Mouse (Mus musculus): ENCODE data around the gene Slx1b. TPM values are rescaled to one million over a fixed set of nuclear protein-coding genes. Genes with fewer than 3 reads are reported as not detected.
"Not testable (repeated sequence)": the region's sequence is repeated elsewhere in the genome, so short reads cannot be mapped to it uniquely, and the experiment has no call there.

Slx1b gene
- polyA plus RNA-seq, 1 experiment = 9.5 TPM

DNA sequence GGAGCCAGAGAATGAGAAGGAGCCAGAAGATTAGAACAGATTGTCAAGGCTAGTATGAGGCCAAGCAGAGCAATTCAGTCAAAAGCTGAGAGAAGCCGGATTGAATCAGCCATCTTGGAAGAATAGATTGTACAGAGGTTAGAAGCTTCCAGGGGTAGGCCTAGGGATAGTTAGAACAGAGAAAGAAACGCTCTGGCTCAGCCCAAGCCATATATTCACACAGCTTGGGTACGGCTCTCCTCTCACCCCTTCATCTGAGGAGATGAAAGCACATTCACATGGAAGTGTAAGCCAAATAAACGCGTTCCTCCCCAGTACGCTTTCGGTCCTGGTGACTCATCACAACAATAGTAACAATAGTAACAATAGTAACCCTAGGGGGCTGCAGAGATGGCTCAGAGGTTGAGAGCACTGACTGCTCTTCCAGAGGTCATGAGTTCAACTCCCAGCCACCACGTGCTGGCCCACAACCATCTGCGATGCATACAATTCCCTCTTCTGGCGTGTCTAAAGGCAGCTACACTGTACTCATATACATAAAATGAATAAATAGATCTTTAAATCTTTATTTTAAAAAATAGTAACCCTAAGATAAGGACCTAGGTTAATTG is 1.0 kb downstream of the Slx1b start:
- no peak overlapping the region for H3K4me3 ChIP-seq (ENCODE audit: control insufficient read depth, low read depth, low read length)
- no peak for TF ChIP-seq CTCF (IDR thresholded peaks at IDR 0.05; ENCODE audit: control insufficient read depth, insufficient read depth, insufficient replicate concordance, low read depth, low read length)
- TF ChIP-seq POLR2A (IDR thresholded peaks at IDR 0.05; ENCODE audit: control insufficient read depth, low read depth, low read length) = no peak
- H3K4me1 ChIP-seq (ENCODE audit: control insufficient read depth, insufficient read depth, low read length) = peaks cover 17% of the 10 kb centered on the region
- H3K36me3 ChIP-seq (ENCODE audit: control insufficient read depth, insufficient read depth, low read length) = no peaks in the 10 kb centered on the region
- H3K27me3 ChIP-seq (ENCODE audit: control insufficient read depth, insufficient read depth, low read length) = no peaks in the 10 kb centered on the region
- no peak overlapping the region for H3K27ac ChIP-seq (ENCODE audit: control insufficient read depth, insufficient read depth, low read depth, low read length)

DNA sequence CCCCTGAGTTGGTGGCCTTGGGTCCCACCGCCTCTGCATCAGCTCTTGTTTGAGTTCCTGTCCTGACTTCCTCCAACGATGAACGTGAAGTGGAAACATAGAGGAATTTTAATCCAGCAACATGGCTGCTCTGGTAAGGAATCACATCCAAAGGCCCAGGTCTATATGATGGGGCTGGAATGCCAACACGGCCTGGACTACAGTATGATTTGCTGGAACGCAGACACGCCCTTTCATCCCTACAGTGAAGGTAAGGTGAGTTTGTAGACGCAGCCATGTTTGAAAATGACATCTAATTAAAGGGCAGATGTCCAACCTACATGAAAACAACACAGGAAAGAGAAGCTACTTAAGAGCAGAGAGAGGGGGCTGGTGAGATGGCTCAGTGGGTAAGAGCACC is 1.8 kb downstream of the Slx1b start:
- H3K36me3 ChIP-seq (ENCODE audit: control insufficient read depth, insufficient read depth, low read length) = no peaks in the 10 kb centered on the region
- no peak overlapping the region for H3K27ac ChIP-seq (ENCODE audit: control insufficient read depth, insufficient read depth, low read depth, low read length)
- H3K4me3 ChIP-seq (ENCODE audit: control insufficient read depth, low read depth, low read length) = no peak overlapping the region
- no peak for TF ChIP-seq CTCF (IDR thresholded peaks at IDR 0.05; ENCODE audit: control insufficient read depth, insufficient read depth, insufficient replicate concordance, low read depth, low read length)
- no peak for TF ChIP-seq POLR2A (IDR thresholded peaks at IDR 0.05; ENCODE audit: control insufficient read depth, low read depth, low read length)
- H3K4me1 ChIP-seq (ENCODE audit: control insufficient read depth, insufficient read depth, low read length) = peaks cover 17% of the 10 kb centered on the region
- no peaks in the 10 kb centered on the region for H3K27me3 ChIP-seq (ENCODE audit: control insufficient read depth, insufficient read depth, low read length)

DNA sequence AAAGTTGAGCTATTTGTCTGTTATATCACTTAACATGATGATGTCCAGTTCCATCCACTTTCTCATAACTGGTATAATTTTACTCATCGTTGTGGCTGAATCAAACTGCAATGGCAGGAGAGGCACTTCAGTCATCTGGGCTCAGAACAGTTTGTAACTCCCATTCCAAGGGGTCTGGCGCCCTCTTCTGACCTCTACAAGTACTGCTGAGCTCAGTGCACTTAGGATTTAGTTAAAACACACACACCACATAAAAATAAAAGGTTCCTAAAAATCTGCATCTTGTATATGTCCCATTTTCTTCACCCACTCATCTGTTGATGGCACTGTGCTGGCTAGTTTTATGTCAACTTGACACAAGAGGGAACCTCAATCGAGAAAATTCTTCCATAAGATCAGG is 2.3 kb downstream of the Slx1b start:
- no peak overlapping the region for H3K27ac ChIP-seq (ENCODE audit: control insufficient read depth, insufficient read depth, low read depth, low read length)
- H3K4me1 ChIP-seq (ENCODE audit: control insufficient read depth, insufficient read depth, low read length) = peaks cover 17% of the 10 kb centered on the region
- no peaks in the 10 kb centered on the region for H3K27me3 ChIP-seq (ENCODE audit: control insufficient read depth, insufficient read depth, low read length)
- TF ChIP-seq CTCF (IDR thresholded peaks at IDR 0.05; ENCODE audit: control insufficient read depth, insufficient read depth, insufficient replicate concordance, low read depth, low read length) (peak; percentile 67; the same call in 1 of the 2 replicates), POLR2A (IDR thresholded peaks at IDR 0.05; ENCODE audit: control insufficient read depth, low read depth, low read length) (no peak)
- H3K4me3 ChIP-seq (ENCODE audit: control insufficient read depth, low read depth, low read length) = no peak overlapping the region
- H3K36me3 ChIP-seq (ENCODE audit: control insufficient read depth, insufficient read depth, low read length) = no peaks in the 10 kb centered on the region

DNA sequence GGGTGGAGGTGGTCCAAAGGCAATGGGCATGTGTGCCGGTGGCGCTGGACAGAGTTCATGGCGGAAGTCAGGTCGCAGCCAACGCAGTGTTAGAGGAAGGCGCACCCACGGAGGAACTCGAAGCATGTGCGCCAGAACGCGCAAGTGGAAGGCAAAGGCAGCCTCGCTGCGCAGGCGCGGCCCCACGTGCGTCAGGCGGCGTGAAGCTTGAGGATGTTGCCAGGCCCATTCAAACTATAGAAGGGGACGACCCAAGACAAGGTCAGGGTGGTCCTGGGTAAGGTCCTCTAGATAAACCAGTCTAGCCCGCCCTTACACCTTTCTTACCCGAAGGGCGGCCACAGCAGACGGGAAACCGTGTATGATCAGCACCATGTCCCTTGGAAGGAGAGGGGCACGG is 3.2 kb downstream of the Slx1b start:
- H3K27me3 ChIP-seq (ENCODE audit: control insufficient read depth, insufficient read depth, low read length) = no peaks in the 10 kb centered on the region
- H3K4me1 ChIP-seq (ENCODE audit: control insufficient read depth, insufficient read depth, low read length) = peaks cover 17% of the 10 kb centered on the region
- H3K36me3 ChIP-seq (ENCODE audit: control insufficient read depth, insufficient read depth, low read length) = no peaks in the 10 kb centered on the region
- H3K4me3 ChIP-seq (ENCODE audit: control insufficient read depth, low read depth, low read length) = no peak overlapping the region; the same call in 1 of the 2 replicates
- TF ChIP-seq CTCF (IDR thresholded peaks at IDR 0.05; ENCODE audit: control insufficient read depth, insufficient read depth, insufficient replicate concordance, low read depth, low read length) = no peak
- no peak; the same call in 1 of the 2 replicates for TF ChIP-seq POLR2A (IDR thresholded peaks at IDR 0.05; ENCODE audit: control insufficient read depth, low read depth, low read length)
- no peak overlapping the region for H3K27ac ChIP-seq (ENCODE audit: control insufficient read depth, insufficient read depth, low read depth, low read length)

DNA sequence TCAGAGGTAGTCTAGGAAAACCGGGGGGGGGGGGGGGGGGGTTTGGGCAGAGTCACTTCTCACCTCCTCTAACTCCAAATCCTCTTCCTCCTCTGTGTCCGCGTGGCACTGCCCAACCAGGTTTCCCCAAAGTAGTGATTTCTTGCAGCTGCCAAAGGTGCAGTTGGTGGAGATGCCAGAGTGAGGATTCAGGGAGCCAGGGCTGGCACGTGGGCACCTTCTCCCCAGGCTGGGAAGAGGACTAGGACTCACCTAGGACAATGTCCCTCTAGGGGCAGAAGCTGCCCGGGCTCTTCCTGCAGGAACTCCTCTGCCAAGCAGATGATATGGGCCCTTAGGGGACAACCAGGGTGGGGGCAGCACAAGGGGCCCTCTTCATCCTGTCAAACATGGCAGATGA is 3.9 kb downstream of the Slx1b start:
- no peak for TF ChIP-seq CTCF (IDR thresholded peaks at IDR 0.05; ENCODE audit: control insufficient read depth, insufficient read depth, insufficient replicate concordance, low read depth, low read length)
- TF ChIP-seq POLR2A (IDR thresholded peaks at IDR 0.05; ENCODE audit: control insufficient read depth, low read depth, low read length) = no peak
- Histone ChIP-seq H3K27me3 (ENCODE audit: control insufficient read depth, insufficient read depth, low read length) (no peaks in the 10 kb centered on the region), H3K4me1 (ENCODE audit: control insufficient read depth, insufficient read depth, low read length) (peaks cover 17% of the 10 kb centered on the region), H3K36me3 (ENCODE audit: control insufficient read depth, insufficient read depth, low read length) (no peaks in the 10 kb centered on the region), H3K4me3 (ENCODE audit: control insufficient read depth, low read depth, low read length) (no peak overlapping the region), H3K27ac (ENCODE audit: control insufficient read depth, insufficient read depth, low read depth, low read length) (no peak overlapping the region)

DNA sequence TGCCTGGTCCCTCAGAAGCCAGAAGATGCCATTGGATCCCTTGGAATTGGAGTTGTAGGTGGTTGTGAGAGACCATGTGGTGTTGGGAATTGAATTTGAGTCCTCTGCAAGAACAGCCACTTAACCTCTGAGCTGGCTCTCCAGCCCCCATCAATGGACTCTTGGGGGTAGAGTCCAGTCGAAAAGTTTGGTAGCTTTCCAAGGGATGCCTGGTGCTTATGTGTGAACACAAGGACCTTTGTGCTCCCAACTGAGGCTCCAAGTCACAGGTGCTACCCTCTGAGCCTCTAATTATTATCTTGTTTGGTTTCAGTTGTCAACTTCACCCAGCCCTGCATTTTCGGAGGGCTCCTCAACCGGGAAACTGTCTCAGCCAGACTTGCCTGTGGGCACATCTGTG is 4.8 kb downstream of the Slx1b start:
- H3K27me3 ChIP-seq (ENCODE audit: control insufficient read depth, insufficient read depth, low read length) = no peaks in the 10 kb centered on the region

DNA sequence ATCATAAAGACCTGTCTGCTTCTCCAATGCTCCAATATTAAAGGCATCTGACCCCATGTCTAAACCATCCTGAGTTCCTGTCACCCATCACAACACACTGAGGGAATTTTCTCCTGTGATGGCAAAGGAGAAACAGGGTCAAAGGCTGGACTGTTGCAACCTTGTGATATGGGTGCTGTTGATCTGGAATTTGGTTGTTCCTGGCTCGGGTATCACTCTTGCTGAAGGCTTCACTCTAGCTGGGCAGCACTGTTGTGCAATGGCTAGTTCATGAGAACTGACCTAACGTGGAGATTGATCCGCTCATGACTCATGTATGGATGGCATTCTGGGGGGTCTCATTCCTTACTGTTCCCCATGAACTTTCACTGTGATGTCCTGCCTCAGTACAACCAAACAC is 6.6 kb downstream of the Slx1b start:
- Histone ChIP-seq H3K4me1 (ENCODE audit: control insufficient read depth, insufficient read depth, low read length) (peaks cover 7% of the 10 kb centered on the region), H3K27ac (ENCODE audit: control insufficient read depth, insufficient read depth, low read depth, low read length) (no peak overlapping the region), H3K4me3 (ENCODE audit: control insufficient read depth, low read depth, low read length) (no peak overlapping the region), H3K27me3 (ENCODE audit: control insufficient read depth, insufficient read depth, low read length) (no peaks in the 10 kb centered on the region), H3K36me3 (ENCODE audit: control insufficient read depth, insufficient read depth, low read length) (no peaks in the 10 kb centered on the region)
- TF ChIP-seq POLR2A (IDR thresholded peaks at IDR 0.05; ENCODE audit: control insufficient read depth, low read depth, low read length) (no peak), CTCF (IDR thresholded peaks at IDR 0.05; ENCODE audit: control insufficient read depth, insufficient read depth, insufficient replicate concordance, low read depth, low read length) (no peak)

More for the DNA sequence above, 4.8 kb downstream of the Slx1b start:
- Histone ChIP-seq H3K27ac (ENCODE audit: control insufficient read depth, insufficient read depth, low read depth, low read length) (no peak overlapping the region), H3K36me3 (ENCODE audit: control insufficient read depth, insufficient read depth, low read length) (no peaks in the 10 kb centered on the region), H3K4me1 (ENCODE audit: control insufficient read depth, insufficient read depth, low read length) (peaks cover 10% of the 10 kb centered on the region), H3K4me3 (ENCODE audit: control insufficient read depth, low read depth, low read length) (no peak overlapping the region)
- TF ChIP-seq POLR2A (IDR thresholded peaks at IDR 0.05; ENCODE audit: control insufficient read depth, low read depth, low read length) (no peak), CTCF (IDR thresholded peaks at IDR 0.05; ENCODE audit: control insufficient read depth, insufficient read depth, insufficient replicate concordance, low read depth, low read length) (no peak)

DNA sequence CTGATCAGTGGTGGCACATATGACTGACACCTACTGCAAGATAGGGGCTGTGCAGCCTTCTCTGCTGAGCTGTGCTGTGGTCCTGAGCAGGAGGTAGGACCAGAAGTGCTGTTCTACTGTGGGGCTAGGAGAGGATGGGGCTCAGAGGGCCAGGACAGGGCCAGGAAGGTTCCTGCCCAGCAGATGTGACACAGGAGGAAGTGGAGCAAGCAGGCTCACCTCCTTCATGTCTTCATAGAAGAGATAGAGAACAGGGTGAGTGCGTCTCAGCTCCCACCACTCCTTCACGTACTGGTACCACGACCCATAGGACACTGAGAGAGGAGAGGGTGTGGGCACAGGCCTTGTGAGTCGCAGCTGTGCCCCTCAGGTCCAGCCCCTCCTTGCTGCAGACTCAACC is 7.4 kb downstream of the Slx1b start:
- not testable (repeated sequence) for H3K27me3 ChIP-seq (ENCODE audit: control insufficient read depth, insufficient read depth, low read length); H3K4me1 ChIP-seq (ENCODE audit: control insufficient read depth, insufficient read depth, low read length); H3K27ac ChIP-seq (ENCODE audit: control insufficient read depth, insufficient read depth, low read depth, low read length); H3K36me3 ChIP-seq (ENCODE audit: control insufficient read depth, insufficient read depth, low read length); H3K4me3 ChIP-seq (ENCODE audit: control insufficient read depth, low read depth, low read length)

Data from testis, adult 2 months (tissue).